ENCODE assay signal across 15 mouse cellular contexts in the genomic region with DNA sequence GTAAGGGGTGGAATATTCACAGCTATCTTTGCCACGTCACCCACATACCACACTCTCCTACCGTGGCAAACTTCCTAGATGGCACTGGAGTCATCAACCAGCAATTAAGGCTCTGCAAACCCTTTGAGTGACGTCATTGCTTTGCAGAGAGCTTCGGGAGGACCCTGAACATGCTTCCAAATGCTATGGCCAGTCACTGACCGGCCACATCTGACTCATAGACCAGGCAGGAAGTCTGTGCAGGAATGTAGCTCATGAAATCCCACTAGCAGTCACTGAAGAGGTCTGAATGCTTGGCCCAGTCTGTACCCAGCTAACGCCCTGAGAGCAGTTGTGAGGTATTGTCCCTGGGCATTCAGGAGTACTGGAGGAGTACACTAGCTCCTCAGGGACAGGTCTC.
"Had no signal": no experiment of that assay in that cellular context is flagged by ENCODE, and none has a peak within 500 bp of the region (broad histone marks: within the 10 kb centered on the region; RNA-seq: fewer than 3 reads in every experiment).

No protein-coding gene starts in this region.

- DNase-seq: kidney, adult 11 months; kidney, adult 9 months; kidney, postnatal 14 days; layer of hippocampus, adult 9-11 months; layer of hippocampus, postnatal 36 days; midbrain, embryonic 14.5 days; right cerebral cortex, postnatal 4 days; spleen, adult 18-20 months; thymus, postnatal 36 days had no signal

- H3K4me3 ChIP-seq: limb, embryonic 15.5 days; liver, embryonic 12.5 days; lung, embryonic 15.5 days; midbrain, embryonic 10.5 days; neural tube, embryonic 12.5 days; stomach, embryonic 15.5 days had no signal

- H3K9me3 ChIP-seq: limb, embryonic 15.5 days; liver, embryonic 12.5 days; lung, embryonic 15.5 days; midbrain, embryonic 10.5 days; neural tube, embryonic 12.5 days; stomach, embryonic 15.5 days had no signal

- H3K4me1 ChIP-seq: limb, embryonic 15.5 days; liver, embryonic 12.5 days; lung, embryonic 15.5 days; stomach, embryonic 15.5 days had no signal

- H3K27ac ChIP-seq: limb, embryonic 15.5 days; liver, embryonic 12.5 days; lung, embryonic 15.5 days; midbrain, embryonic 10.5 days; neural tube, embryonic 12.5 days; stomach, embryonic 15.5 days had no signal

- H3K36me3 ChIP-seq: limb, embryonic 15.5 days; liver, embryonic 12.5 days; lung, embryonic 15.5 days; midbrain, embryonic 10.5 days; neural tube, embryonic 12.5 days; stomach, embryonic 15.5 days had no signal

- H3K4me2 ChIP-seq: limb, embryonic 15.5 days; liver, embryonic 12.5 days; lung, embryonic 15.5 days; neural tube, embryonic 12.5 days; stomach, embryonic 15.5 days had no signal

- ATAC-seq: liver, embryonic 12.5 days had no signal

- H3K9ac ChIP-seq: limb, embryonic 15.5 days; liver, embryonic 12.5 days; lung, embryonic 15.5 days; neural tube, embryonic 12.5 days; stomach, embryonic 15.5 days had no signal

- H3K27me3 ChIP-seq: limb, embryonic 15.5 days; liver, embryonic 12.5 days; lung, embryonic 15.5 days; neural tube, embryonic 12.5 days; stomach, embryonic 15.5 days had no signal
